Mouse (Mus musculus): ENCODE measurements around the gene Ttc41. TPM values are rescaled to one million over a fixed set of nuclear protein-coding genes. Genes with fewer than 3 reads are reported as not detected.

The Ttc41 gene
- total RNA-seq, 2 experiments from 2014 or later, result 1.6 to 1.7 TPM

DNA sequence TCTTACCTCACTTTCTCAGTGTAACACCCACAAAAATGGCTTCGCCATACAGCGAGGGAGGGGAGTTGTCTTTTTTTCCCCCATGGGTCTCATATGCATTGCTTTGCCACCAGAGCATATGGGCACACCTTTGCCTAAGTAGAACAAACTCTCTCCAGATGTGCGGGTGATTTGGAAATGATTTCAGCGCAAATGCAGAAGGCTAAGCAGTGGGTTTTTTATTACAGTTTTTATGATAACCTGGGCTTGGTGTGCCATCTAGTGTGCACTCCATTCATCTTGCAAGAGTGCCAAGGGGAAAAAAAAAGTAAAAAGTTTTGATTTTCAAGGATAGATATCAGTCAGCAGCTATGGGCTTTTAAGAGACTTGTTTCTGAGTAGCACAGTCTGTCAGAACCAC is 29.4 kb downstream of the Ttc41 start:
- intact Hi-C loops (cut with DNase I; ENCODE audit: low total_unique reads), result loop anchor here (10.0 kb wide), 1 partner anchor 100 kb away; no protein-coding TSS in a partner anchor
- DNase-seq, result no peak

DNA sequence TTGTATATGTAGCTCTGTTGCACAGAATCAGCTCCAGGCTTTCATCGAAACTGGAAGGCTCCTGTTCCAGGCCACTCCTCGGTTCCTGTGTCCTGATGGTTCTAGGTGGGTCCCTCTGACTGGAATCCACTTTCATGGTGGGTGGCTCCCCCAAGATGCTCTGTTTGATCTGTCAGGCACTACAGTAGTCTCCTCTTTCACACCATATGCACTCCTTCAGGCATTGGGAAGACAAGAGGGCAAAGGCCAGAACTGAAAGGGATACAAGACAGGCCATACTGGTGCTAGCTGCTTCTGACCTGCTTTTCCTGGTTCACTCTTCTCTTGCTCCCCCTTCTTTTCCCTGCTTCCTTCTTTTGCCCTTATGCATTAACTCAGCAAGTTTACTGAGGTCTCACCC is 37.3 kb downstream of the Ttc41 start:
- no peak for DNase-seq
- intact Hi-C loops (cut with DNase I; ENCODE audit: low total_unique reads), result no loop called here

DNA sequence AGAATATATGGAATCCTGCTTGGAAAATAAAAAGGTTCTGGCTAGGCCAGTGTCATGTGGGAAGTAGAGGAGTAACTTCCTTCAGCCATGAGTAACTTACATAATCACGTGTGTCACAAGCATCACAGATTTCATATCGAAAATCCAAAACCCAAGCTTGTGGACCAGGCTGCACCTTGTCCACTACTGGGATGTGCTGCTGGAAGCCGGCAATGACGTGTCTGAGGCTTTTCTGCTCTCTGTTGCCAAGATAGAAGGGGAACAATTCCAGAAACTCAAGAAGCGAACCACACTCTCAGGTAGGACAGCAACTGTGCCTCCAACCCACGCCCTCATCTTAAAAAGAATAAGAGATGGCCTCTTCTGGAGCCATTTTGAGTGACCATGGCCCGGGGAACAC is 38.7 kb downstream of the Ttc41 start:
- intact Hi-C loops (cut with DNase I; ENCODE audit: low total_unique reads), result no loop called here
- DNase-seq, result no peak

DNA sequence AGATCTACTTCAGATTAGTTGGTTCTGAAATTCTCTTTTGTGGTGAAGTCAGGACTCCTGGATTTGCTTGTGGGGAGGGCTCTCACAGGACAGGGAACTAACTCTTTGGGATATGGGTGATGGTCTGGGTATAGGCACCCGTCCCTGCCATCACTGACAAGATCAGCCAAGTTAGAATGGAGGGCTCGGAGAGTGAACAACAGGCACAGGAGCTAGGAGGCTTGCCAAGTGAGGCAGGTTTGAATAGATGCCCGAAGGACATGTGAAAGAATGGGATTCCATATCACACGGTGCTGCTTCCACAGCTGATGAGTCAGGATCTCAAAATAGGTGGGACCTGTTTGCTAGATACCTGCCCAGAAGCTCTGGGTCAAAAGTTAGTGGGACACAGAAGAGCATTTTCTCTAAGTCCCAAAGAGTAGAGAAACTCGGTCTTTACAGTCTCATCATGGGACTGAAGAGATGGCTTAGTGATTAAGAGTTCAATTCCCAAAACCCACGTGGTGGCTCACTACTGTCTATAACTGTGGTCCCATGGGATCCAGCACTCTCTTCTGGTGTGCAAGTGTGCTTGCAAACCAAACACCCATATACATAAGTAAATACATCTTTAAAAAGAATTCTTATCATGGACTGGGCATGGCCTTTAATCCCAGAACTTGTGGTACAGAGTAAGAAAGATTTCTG is 50.3 kb downstream of the Ttc41 start:
- intact Hi-C loops (cut with DNase I; ENCODE audit: low total_unique reads), result no loop called here
- DNase-seq, result no peak

DNA sequence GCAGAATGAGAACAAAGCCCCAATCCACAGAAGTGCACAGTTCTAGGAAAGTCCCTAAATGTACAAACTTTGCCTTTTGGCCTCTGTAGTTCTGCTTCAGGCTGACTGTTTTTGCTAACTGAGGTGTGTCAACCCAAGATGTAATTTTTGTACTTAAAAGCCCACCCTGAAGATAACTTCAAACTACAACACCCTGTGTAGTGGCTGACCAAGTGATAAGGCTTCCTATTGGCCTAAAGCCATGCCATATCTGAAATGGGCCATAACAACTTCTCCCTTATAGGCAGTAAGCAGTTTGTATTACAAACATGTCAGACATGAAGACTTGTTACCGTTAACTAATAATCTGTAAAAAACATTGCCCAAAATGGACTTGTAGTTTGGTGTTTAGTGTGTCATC is 52.1 kb downstream of the Ttc41 start:
- no peak for DNase-seq
- intact Hi-C loops (cut with DNase I; ENCODE audit: low total_unique reads), result no loop called here

DNA sequence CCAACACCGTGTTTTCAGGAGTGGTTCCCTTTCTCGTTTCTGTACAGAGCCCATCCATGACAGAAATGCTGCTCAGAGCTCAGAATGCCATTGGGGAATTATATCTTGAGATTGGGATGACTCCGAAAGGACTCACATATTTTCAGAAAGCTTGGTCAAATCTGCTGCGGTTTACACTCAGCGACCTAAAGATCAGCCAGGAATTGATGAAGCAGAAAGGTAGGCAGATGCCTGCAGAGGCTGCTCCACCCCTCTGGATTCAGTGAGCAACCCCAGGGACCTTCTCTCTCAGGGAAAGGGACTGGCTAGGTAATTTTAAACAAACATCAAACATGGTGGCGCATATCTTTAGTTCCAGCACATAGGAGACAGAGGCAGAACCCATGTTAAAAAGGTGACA is 52.6 kb downstream of the Ttc41 start:
- DNase-seq, result no peak
- intact Hi-C loops (cut with DNase I; ENCODE audit: low total_unique reads), result no loop called here

DNA sequence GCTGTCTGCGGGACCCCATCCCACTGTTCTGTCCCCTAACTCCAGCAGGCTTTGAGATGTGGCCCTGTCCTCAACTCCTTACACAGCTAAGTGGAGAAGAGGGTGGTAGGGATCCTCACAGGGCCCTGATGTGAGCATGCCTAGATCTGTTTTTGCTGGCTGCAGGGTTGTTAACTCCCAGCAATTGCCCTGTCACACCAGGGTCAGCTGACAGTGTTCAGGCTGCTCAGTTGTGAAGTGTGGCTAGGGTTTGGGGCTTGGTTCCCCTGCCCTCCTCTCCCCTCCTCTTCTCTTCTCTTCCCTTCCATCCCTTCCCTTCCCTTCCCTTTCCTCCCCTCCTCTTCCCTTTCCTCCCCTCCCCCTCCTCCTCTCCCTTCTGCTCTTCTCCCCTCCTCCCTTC is 55.6 kb downstream of the Ttc41 start:
- no peak for DNase-seq
- intact Hi-C loops (cut with DNase I; ENCODE audit: low total_unique reads), result no loop called here

DNA sequence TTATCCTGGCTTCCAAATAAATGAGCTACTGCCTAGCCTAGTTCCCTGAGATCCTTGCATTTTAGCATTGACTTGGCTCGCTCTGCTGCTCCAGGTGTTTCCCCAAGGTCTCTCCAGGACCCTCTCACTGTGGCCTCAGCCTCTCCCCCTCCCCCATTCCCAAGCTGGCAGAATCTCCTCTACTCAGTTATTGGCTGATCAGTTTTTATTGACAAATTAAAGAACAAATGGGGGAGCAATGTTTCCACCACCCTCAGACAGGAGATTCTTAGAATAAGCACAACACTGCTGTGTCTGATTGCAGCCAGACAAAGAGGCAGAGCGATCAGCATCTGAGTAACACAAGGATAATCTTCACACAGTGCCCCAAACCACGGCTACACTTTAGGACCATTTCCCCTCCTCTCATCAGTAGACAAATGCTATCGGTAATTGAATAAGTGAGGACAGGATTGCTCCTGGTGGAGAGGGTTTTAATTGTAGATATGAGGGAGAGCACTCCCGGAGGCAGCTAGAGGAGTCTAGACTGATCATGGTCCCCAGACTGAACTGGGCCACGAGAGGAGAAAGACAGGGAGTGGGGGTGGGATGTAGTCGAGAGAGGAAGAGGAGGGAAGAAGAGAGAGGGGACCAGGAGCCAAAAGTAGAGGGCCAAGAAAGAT is 56.2 kb downstream of the Ttc41 start:
- DNase-seq, result no peak
- intact Hi-C loops (cut with DNase I; ENCODE audit: low total_unique reads), result no loop called here

DNA sequence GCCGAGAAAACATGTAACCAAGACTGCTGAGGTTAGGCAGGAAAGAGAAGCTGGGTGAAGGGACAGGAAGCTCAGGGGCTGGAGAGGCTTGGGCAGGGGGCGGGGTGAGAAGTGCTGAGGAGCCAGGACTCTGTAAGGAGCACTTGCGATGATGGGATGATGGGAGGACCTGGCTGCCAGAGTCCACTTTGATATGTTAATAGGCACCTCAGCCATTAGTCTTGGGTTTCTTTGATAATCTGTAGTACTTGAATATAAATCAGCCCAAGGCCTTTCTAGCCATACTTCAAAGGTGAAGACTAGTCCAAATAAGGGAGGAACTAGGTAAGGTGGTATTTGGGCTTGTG is 56.7 kb downstream of the Ttc41 start:
- intact Hi-C loops (cut with DNase I; ENCODE audit: low total_unique reads), result no loop called here
- no peak for DNase-seq

DNA sequence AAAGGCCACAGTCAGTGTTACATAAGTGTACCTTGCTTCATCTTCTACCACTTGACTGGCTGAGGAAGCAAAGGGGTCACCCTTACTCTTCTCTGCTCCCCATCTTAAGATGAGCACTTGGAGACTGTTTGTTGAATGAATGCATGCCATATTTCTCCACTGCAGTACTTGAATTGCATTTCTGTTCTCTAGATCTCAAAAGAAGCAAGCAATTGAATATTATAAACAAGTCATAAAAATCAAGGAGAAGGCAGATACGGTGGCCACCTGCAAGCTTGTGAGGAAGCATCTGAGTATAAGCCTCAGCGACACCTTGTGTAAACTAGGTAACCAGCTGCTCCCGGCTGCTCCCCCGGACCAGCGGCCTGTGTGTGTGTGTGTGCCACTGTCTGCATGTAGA is 58.1 kb downstream of the Ttc41 start, which contains the start of gene Gm49358:
Gene Gm49358, plus strand, starts transcription at position 301 of the 400 bp plus-strand sequence.
- DNase-seq, result no peak
- intact Hi-C loops (cut with DNase I; ENCODE audit: low total_unique reads), result no loop called here

DNA sequence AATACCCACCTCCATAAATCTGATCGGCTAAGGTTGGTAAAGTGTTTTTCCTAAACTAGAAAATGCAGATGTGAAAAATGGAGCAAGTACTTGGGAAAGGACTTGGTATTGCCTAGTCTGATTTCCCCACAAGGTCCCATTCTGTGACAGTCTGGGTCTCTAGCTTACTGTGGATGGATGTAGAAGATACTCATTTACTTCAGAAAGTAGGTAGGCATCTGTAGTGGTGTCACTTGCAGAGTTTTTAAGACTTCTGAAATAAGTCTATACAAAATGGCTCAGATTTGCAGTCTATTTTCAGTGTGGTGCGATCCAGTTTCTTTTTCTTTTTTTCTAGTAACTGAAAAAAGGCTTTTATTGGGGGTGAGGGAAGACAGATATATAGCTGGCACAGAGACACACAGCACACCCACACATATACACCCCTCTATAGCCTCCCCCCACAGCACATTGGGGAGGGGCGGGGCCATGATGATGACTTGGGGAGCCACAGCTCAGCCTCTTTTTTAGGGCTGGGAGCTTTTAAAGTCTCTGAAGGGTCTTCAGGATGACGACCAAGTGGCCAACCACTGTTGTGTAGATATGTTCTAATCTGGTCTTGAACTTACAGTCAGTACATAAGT is 59.8 kb downstream of the Ttc41 start:
- intact Hi-C loops (cut with DNase I; ENCODE audit: low total_unique reads), result no loop called here
- DNase-seq, result no peak

DNA sequence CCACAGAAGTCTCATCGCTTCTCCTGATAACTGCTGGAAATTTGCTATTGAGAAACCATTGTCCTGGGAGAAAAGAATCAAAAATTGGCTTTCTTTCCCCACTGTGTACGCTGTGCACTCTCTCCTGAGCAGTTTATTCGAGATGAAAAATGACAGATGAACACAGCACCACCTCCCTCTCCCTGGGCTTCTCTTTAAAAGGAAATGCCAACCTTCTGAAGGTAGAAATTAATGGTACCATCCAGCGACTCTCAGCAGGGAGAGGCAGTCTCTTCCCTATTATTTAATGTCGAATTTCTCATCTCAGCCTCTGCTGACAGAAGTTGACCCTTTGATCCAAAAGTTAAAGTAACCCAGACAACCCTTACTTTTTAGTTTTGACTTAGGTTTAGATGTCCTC is 63.6 kb downstream of the Ttc41 start:
- intact Hi-C loops (cut with DNase I; ENCODE audit: low total_unique reads), result no loop called here
- no peak for DNase-seq

DNA sequence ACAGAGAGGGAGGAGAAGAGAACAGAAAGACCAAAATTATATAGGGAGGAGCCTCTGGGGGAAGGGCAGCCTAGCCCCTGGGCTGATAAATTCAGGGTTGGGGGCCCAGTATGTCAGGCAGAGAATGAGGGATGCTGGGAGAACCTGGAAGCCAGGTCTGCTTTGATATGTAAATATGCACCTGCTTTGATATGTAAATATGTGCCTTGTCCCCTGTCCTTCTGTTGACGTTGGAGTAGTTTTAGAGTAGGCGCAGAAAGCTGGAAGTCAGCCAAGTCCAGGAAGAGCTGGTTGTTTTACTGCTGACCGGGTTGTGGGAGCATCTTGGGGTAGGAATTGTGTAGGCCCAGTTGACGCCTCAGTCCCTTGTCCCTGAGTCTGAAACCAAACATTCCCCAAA is 64.2 kb downstream of the Ttc41 start:
- DNase-seq, result no peak
- intact Hi-C loops (cut with DNase I; ENCODE audit: low total_unique reads), result no loop called here

DNA sequence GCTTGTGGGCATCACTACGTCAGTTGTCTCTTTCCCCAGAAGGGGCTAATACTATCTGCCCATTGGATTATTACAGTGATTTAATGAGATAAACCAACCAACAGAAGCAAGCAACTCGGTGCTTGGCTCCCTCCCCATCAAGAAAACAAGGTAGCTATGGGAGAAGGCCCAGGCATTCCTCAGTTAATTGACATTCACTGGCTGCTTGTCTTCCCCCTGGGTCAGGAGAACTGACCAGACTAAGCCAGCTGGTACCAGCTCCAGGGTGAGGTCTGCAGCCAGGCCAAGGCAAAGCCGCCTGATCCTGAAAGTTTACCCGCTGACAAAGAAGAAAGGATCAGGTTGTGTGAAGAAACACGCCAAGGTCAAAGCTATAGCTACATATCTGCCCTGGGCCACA is 66.1 kb downstream of the Ttc41 start:
- DNase-seq, result no peak
- intact Hi-C loops (cut with DNase I; ENCODE audit: low total_unique reads), result no loop called here

DNA sequence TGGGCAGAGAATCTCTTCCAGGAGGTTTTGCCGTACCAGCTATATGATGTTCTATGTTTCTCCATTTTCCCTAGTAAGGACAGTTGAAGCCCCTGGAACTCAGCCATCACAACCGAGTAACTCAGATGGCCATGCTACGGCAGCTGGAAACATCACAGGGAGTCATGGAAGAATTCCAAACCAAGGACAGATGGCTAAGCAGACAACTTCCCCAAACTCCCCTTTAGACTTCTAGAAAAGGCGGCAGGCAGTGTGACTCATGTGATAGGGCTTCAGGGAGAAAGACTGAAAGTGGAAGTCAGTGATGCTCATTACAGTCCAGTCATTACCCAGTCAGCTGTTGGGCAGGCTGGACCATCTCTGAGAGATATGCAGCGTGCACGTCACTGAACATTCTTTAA is 66.6 kb downstream of the Ttc41 start:
- intact Hi-C loops (cut with DNase I; ENCODE audit: low total_unique reads), result no loop called here
- DNase-seq, result no peak

DNA sequence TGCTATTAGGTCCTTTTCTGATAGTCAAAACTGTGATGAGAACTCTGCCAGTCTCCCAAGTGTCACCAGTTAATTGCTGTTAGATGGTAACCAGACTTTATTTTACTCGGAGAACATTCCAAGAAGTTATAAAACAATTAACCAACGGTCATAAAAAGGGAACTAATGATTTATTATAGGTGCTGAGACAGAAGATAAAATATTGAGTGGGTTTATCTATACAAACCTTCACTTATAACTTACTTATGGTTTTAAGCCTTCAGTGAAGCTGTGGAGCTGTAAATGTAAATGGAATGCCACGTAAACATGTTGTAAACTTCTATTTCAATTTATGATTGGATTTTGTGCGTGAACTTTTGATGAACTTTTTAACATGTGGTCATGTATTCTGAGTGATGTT is 67.7 kb downstream of the Ttc41 start:
- intact Hi-C loops (cut with DNase I; ENCODE audit: low total_unique reads), result no loop called here

DNA sequence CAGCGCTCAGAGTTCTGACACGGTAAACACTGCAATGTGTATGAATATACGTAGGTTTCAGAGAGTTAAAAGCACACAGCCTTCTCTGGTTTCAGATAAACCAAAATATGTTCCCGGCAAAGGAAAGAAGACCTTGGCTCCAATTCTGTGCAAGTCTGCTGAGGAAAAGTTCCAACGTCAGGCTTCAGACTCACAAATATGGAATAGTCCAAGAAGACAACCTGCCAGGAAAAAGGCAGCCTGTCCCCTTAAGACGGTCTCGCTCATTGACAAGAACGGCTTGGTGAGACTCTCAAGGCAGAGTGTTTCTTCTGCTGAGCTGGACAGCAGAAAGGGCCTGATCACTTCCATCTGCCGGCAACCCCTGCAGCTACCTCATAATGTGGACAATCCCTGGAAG is 70.7 kb downstream of the Ttc41 start:
- DNase-seq, result no peak
- intact Hi-C loops (cut with DNase I; ENCODE audit: low total_unique reads), result no loop called here

More for the DNA sequence above, 67.7 kb downstream of the Ttc41 start:
- DNase-seq, result no peak

DNA sequence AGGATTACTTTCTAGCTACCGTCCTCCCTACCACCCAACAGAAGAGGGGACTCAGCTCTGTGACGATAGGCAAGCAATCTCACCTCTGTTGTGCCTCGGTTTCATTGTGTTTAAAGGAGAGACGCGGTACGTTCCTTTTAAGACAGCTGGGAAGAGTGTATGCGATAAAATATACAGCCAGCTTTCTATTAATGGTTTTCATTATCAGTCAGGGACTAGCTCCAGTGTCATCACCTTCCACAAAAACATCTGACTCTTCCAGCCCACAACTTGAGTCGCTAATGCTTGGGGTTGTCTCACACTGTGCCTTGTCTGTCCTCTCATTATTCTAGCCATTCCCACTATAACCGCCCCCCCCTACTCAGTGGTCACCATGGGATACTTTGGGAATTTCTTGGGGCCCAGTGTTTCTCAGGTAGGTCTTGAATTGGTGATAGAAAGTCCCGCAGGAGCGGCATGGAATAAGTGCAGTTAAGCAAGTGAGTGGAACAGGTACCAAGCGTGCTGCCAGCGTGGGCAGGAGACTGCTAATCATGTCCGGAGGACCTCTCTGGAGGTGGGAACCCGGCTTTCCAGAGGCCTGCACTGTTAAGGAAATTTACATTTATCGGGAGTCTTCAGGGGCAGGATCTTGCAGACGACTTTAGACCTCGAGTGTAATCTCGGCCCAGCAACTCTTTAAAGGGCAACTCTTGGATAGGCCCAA is 72.2 kb downstream of the Ttc41 start:
- no peak for DNase-seq
- intact Hi-C loops (cut with DNase I; ENCODE audit: low total_unique reads), result no loop called here

DNA sequence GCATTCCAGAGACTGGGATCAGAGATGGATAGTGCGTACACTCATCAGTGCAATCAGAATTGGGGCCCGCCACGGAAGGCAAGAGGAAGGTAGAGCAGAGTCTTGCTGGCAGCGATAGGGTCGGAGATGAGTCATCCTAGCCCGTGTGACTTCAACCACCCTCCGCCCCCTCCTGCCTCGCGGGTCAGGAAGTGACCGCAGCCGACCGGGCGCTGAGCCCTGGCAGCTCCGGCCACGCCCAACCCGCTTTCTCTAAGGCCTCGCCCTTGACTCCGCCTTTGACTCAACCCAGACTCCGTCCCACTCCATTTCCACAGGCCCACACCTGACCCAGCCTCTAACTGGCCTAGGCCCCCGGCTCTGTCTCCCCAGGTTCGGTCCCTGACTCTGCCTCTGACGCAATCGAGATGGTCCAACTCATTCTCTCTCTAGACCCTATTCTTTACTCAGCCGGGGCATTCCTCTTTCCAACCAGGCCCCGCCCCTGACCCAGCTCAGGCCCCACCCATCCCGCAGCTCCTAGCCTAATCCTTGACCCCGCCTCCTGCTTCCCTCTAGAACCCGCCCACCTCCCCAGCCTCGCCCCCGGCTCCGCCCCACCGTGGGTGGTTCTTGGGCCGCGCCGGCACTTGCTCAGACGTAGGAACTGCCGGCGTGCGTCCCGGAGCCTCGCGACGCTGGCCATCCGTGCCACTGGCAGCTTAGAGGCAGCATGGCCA is 72.9 kb downstream of the Ttc41 start, which contains the start of gene Nt5dc3:
Gene Nt5dc3, plus strand, starts transcription at position 608 of the 719 bp plus-strand sequence.
- peak; percentile 98 for DNase-seq
- intact Hi-C loops (cut with DNase I; ENCODE audit: low total_unique reads), result no loop called here

All from gastrocnemius, postnatal 14 days (tissue).